Mouse (Mus musculus) hindlimb bud, embryonic 11.5 days (tissue): ENCODE results near the gene Rdx.

ENCODE experiments used
- DNase-seq: peaks from one replicate; pipeline ENCODE4 v3.0.0-alpha.2; 2012; ENCODE audit warnings: low read depth, low spot score; ENCODE audit errors: extremely low spot score

Gene Rdx

GRCm38 (mm10) chr9:52105423-52105822 is 58.5 kb downstream of the Rdx start:
- no peak for DNase-seq

DNA sequence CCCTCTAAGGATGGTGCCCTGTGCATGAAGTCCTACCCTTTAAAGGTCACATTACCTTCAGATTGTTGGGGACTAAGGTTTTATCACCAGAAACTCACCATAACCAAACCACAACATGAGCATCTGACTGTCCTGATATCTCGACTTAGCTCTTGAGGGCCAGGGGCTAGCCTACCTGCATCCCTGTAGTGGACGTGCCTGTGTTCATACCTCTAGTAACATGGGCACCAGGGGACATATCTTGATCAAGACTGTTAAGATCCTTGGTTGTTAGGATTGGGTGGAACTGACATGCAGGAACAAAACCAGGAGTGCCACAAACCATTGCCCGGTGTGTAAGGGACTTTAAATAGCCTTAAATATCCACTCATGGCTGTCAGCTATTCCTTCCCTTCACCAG is 60.2 kb downstream of the Rdx start:
- DNase-seq = no peak

- no peak for DNase-seq
Measured at GRCm38 (mm10) chr9:52110738-52111137, 63.8 kb downstream of the Rdx start.

DNA sequence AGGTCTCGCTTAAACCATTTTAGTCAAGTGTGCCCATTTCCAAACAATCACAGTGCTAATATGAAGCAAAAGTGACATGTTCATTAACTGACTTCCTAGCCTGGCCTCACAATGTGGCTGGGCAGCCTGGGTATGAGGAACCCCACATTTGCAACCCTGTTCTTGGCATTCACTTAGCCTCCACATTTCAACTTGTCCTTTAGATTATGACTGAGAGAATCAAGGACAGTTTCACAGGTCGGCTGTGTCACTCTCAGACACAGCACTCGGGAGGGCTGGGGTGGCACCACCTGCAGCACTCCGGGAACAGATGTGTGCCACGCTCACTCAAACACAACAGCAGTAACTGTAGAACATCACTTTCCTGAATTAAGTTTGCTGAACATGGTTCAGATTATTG is 66.1 kb downstream of the Rdx start:
- no peak for DNase-seq

DNA sequence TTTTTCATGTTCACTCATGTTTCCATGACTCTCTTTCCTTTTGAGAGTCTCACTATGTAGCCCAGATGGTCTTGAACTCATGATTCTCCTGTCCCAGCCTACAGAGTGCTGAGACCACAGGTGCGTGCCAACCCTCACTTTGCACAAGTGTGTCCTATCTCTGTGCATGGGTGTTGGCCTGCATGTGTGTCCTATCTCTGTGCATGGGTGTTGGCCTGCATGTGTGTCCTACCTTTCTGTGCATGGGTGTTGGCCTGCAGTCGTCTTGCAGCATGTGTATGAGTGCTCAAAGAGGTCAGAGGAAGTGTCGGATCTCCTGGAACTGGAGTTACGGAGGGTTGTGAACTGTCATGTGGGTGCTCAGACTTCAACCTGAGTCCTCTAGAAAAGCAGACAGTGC is 72.2 kb downstream of the Rdx start:
- DNase-seq = no peak

GRCm38 (mm10) chr9:52125225-52125624 is 78.3 kb downstream of the Rdx start:
- DNase-seq = no peak

GRCm38 (mm10) chr9:52130348-52130747 is 83.4 kb downstream of the Rdx start:
- DNase-seq = no peak

DNA sequence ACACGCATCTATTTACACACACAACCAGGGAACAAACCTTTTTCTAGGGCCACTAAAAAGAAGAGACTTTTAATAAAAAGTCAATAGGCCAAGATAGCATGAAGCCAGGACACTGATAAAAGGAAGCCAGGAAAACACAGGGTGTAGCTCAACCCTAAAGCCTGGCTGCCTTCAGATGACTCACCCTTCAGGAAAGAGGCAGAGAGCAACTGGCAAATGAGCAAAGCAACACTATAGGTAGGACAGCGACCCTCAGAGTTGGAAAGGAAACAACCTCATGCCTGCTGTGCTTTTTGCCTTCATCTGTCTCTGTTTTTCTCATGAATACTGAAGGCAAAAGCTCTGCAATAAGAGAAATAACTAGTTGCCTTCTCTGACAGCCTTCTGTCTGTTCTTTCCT is 85.8 kb downstream of the Rdx start:
- no peak for DNase-seq
